Mouse (Mus musculus) E14TG2a.4 (cell line): ENCODE data around the gene Pdik1l.

Experiments used
- CTCF ChIP-seq: conservative IDR thresholded peaks from 2 replicates; pipeline ENCODE4 v1.5.1; 2014; ENCODE audit warnings: low read length
- NANOG ChIP-seq: IDR thresholded peaks from 2 replicates; pipeline ENCODE4 v1.6.1; 2014; ENCODE audit warnings: borderline replicate concordance, low read length, mixed read lengths

- no peak for TF ChIP-seq CTCF
- no peak for TF ChIP-seq NANOG
These were observed 9.7 kb upstream of the Pdik1l start for GRCm38 (mm10) chr4:134297369-134297768.
